In genomic region chr4:99655937-99656604, GRCm38 (mm10) we compare ENCODE assay signal across 9 mouse cellular contexts. TPM values are rescaled to one million over a fixed set of nuclear protein-coding genes. Genes with fewer than 3 reads are reported as not detected.
DNase-seq lines count a peak whose midpoint lies in the region; ATAC-seq and TF ChIP-seq lines count a peak whose summit lies in the region.
"Had no signal": no experiment of that assay in that cellular context is flagged by ENCODE, and none has a peak within 500 bp of the region (broad histone marks: within the 10 kb centered on the region; RNA-seq: fewer than 3 reads in every experiment).

Gene Foxd3 (plus strand): TSS chr4:99656299.

- no peak for TF ChIP-seq CTCF in testis, adult 2 months (IDR thresholded peaks at IDR 0.05; ENCODE audit: control insufficient read depth, insufficient read depth, insufficient replicate concordance, low read depth, low read length)

- peak; percentile 5 for DNase-seq in cerebellum, adult 11 months
- DNase-seq in testis, postnatal 14 days (ENCODE audit: low spot score): no peak
- peak; percentile 76 for DNase-seq in intestine, embryonic 14.5 days (ENCODE audit: low spot score)
- no peak for DNase-seq in urinary bladder, postnatal 36 days (ENCODE audit: low spot score in 2 of 2)
- DNase-seq in spleen, postnatal 4 days (ENCODE audit: low spot score in 2 of 2): no peak

- H3K9me3 ChIP-seq in intestine, embryonic 14.5 days (ENCODE audit: control insufficient read depth, low read length): no peaks in the 10 kb centered on the region
- no peaks in the 10 kb centered on the region for H3K9me3 ChIP-seq in neural tube, embryonic 12.5 days

- ATAC-seq in cerebellum, adult (ENCODE audit: insufficient number of reproducible peaks, low FRiP score, low TSS enrichment): no peak
- peak; percentile 57 for ATAC-seq in intestine, embryonic 14.5 days (replicated peaks; ENCODE audit: low FRiP score, low TSS enrichment, low read depth)
- peak; percentile 55 for ATAC-seq in neural tube, embryonic 12.5 days (ENCODE audit: low FRiP score, low read depth)

- H3K36me3 ChIP-seq in testis, adult 2 months (ENCODE audit: control insufficient read depth, insufficient read depth, low read length): no peaks in the 10 kb centered on the region
- no peaks in the 10 kb centered on the region for H3K36me3 ChIP-seq in intestine, embryonic 14.5 days (ENCODE audit: control insufficient read depth, insufficient read depth, low read length)
- no peaks in the 10 kb centered on the region for H3K36me3 ChIP-seq in neural tube, embryonic 12.5 days

- 0 out of 2 replicates have a peak within 1 kb of the TSS, but pooled peaks have one; percentile 10 for H3K9ac ChIP-seq in intestine, embryonic 14.5 days (ENCODE audit: low read length)
- peak within 1 kb of the TSS; percentile 70 for H3K9ac ChIP-seq in neural tube, embryonic 12.5 days

- H3K27ac ChIP-seq in testis, adult 2 months (ENCODE audit: control insufficient read depth, insufficient read depth, low read depth, low read length): no peak within 1 kb of the TSS
- no peak within 1 kb of the TSS for H3K27ac ChIP-seq in intestine, embryonic 14.5 days (ENCODE audit: low read depth)
- H3K27ac ChIP-seq in neural tube, embryonic 12.5 days: peak within 1 kb of the TSS; percentile 47

- TF ChIP-seq POLR2A in testis, adult 2 months (IDR thresholded peaks at IDR 0.05; ENCODE audit: control insufficient read depth, low read depth, low read length): no peak

- 1% methylated on average over 51 of the region's 62 CpGs for WGBS in intestine, embryonic 14.5 days
- WGBS in neural tube, embryonic 12.5 days: 1% methylated on average over 61 of the region's 62 CpGs

- peak within 1 kb of the TSS; percentile 42 for H3K4me2 ChIP-seq in intestine, embryonic 14.5 days (ENCODE audit: low read length)
- H3K4me2 ChIP-seq in neural tube, embryonic 12.5 days (replicated peaks): peak within 1 kb of the TSS; percentile 57

- peaks cover 11% of the 10 kb centered on the region for H3K4me1 ChIP-seq in testis, adult 2 months (ENCODE audit: control insufficient read depth, insufficient read depth, low read length)
- H3K4me1 ChIP-seq in intestine, embryonic 14.5 days (replicated peaks; ENCODE audit: control insufficient read depth, insufficient read depth, low read length): no peaks in the 10 kb centered on the region; the same call in 1 of the 2 replicates
- H3K4me1 ChIP-seq in neural tube, embryonic 12.5 days: peaks cover 18% of the 10 kb centered on the region; the same call in 1 of the 2 replicates

- peaks cover 7% of the 10 kb centered on the region for H3K27me3 ChIP-seq in testis, adult 2 months (ENCODE audit: control insufficient read depth, insufficient read depth, low read length)
- peaks cover 99% of the 10 kb centered on the region for H3K27me3 ChIP-seq in intestine, embryonic 14.5 days (replicated peaks; ENCODE audit: control insufficient read depth, insufficient read depth, low read length)
- H3K27me3 ChIP-seq in neural tube, embryonic 12.5 days (replicated peaks): peaks cover 80% of the 10 kb centered on the region

- H3K4me3 ChIP-seq in testis, adult 2 months (ENCODE audit: control insufficient read depth, low read depth, low read length): peak within 1 kb of the TSS; percentile 0
- H3K4me3 ChIP-seq in intestine, embryonic 14.5 days (ENCODE audit: low read depth, low read length): peak within 1 kb of the TSS; percentile 28
- H3K4me3 ChIP-seq in neural tube, embryonic 12.5 days: peak within 1 kb of the TSS; percentile 46

RNA-seq across cellular contexts. Expression of gene Foxd3, which starts in this region (rescaled TPM):
- not detected in 2 replicates for polyA plus RNA-seq in testis, adult 2 months (2012; rRNA removed)
- 1.3 and 1.4 TPM in 2 replicates for polyA plus RNA-seq in intestine, embryonic 14.5 days (2014; fragmentation: Nextera tagmentation; extraction: Ambion mirVana)
- polyA plus RNA-seq in neural tube, embryonic 12.5 days (2016; fragmentation: Nextera tagmentation; extraction: Ambion mirVana): 8.9 and 9.3 TPM in 2 replicates
- polyA plus RNA-seq: cortical plate, adult 2 months had no signal

Comparison
In these comparisons a context has a peak if more than half of its experiments do, and no peak if none do; other contexts are left out.
1. DNase-seq: peak in cerebellum, adult 11 months (single experiment) and intestine, embryonic 14.5 days (single experiment); none in testis, postnatal 14 days (single experiment), urinary bladder, postnatal 36 days (0 of 2) and spleen, postnatal 4 days (0 of 2).
2. Peak in every context shown above with its lines, with median percentiles within 50 percentile points of each other: H3K4me3 ChIP-seq.